Mouse (Mus musculus) v-Abl transformed pro-B cells (cell line): ENCODE data around the gene Gm49405.
"Not testable (repeated sequence)": the region's sequence is repeated elsewhere in the genome, so short reads cannot be mapped to it uniquely, and the experiment has no call there.

Experiments used
- in situ Hi-C, 2 experiments: fragments of 400-800 bp; cut with MboI; formaldehyde crosslinking; loops; one replicate each; pipeline ENCODE4 v1.15.1; 2025; ENCODE audit not compliant: unreplicated experiment in 2 of 2

Gm49405 gene

GRCm38 (mm10) chr19:4005971-4006370, 5.5 kb downstream of the Gm49405 start:
- in situ Hi-C loops, result no loop called here

GRCm38 (mm10) chr19:4011086-4011485, 10.7 kb downstream of the Gm49405 start:
- in situ Hi-C loops, result no loop called here

- in situ Hi-C loops, result no loop called here
These were observed 12.1 kb downstream of the Gm49405 start, which contains the start of gene Ndufv1 for GRCm38 (mm10) chr19:4012432-4013022. TSS of gene Ndufv1 (minus strand) at chr19:4012806.

- in situ Hi-C loops, result no loop called here
These were observed 12.6 kb downstream of the Gm49405 start for GRCm38 (mm10) chr19:4013066-4013465.

- in situ Hi-C loops, result loop anchor here in 1 of 2 experiments (5.0 kb wide), 2 partner anchors 37 to 187 kb away; partner anchors contain the start of gene Rad9a
These were observed 14.4 kb downstream of the Gm49405 start for GRCm38 (mm10) chr19:4014802-4015201.

- in situ Hi-C loops, result loop anchor here in 1 of 2 experiments (5.0 kb wide), 2 partner anchors 37 to 187 kb away; partner anchors contain the start of gene Rad9a
These were observed 15.2 kb downstream of the Gm49405 start for GRCm38 (mm10) chr19:4015635-4016034.

- in situ Hi-C loops, result loop anchor here in 1 of 2 experiments (5.0 kb wide), 2 partner anchors 34 to 184 kb away; partner anchors contain the start of gene Rad9a
These were observed 17.6 kb downstream of the Gm49405 start for GRCm38 (mm10) chr19:4017921-4018587.

- in situ Hi-C loops, result loop anchor here in 1 of 2 experiments (5.0 kb wide), 2 partner anchors 33 to 183 kb away; partner anchors contain the start of gene Rad9a
These were observed 18.5 kb downstream of the Gm49405 start for GRCm38 (mm10) chr19:4018743-4019583.

- in situ Hi-C loops, result no loop called here
These were observed 22.8 kb downstream of the Gm49405 start for GRCm38 (mm10) chr19:4023185-4023584.

GRCm38 (mm10) chr19:4027576-4027975, 27.1 kb downstream of the Gm49405 start:
- in situ Hi-C loops, result no loop called here

GRCm38 (mm10) chr19:4032668-4033067, 32.2 kb downstream of the Gm49405 start:
- in situ Hi-C loops, result no loop called here

- in situ Hi-C loops, result no loop called here
These were observed 32.9 kb downstream of the Gm49405 start for GRCm38 (mm10) chr19:4033298-4033697.

- in situ Hi-C loops, result no loop called here
These were observed 33.3 kb downstream of the Gm49405 start for GRCm38 (mm10) chr19:4033742-4034141.

GRCm38 (mm10) chr19:4036327-4037045, 36.1 kb downstream of the Gm49405 start:
- in situ Hi-C loops, result no loop called here

GRCm38 (mm10) chr19:4037154-4037787, 36.8 kb downstream of the Gm49405 start:
- in situ Hi-C loops, result not testable (repeated sequence)

GRCm38 (mm10) chr19:4037788-4038232, 37.4 kb downstream of the Gm49405 start, which contains the start of gene Gstp1:
TSS of gene Gstp1 (minus strand) at chr19:4037985.
- in situ Hi-C loops, result no loop called here

- in situ Hi-C loops, result loop anchor here in 1 of 2 experiments (5.0 kb wide), 1 partner anchor 39 kb away; the partner anchor contains the start of genes Doc2g, Gm49405 and Nudt8
These were observed 40.5 kb downstream of the Gm49405 start for GRCm38 (mm10) chr19:4040941-4041340.

- in situ Hi-C loops, result loop anchor here in 1 of 2 experiments (5.0 kb wide), 1 partner anchor 39 kb away; the partner anchor contains the start of genes Doc2g, Gm49405 and Nudt8
These were observed 41.1 kb downstream of the Gm49405 start for GRCm38 (mm10) chr19:4041500-4041899.

GRCm38 (mm10) chr19:4042124-4042523, 41.7 kb downstream of the Gm49405 start:
- in situ Hi-C loops, result loop anchor here in 1 of 2 experiments (5.0 kb wide), 1 partner anchor 40 kb away; the partner anchor contains the start of genes Doc2g, Gm49405 and Nudt8
